Mouse (Mus musculus): ENCODE data around the gene Ccdc34.

DNA sequence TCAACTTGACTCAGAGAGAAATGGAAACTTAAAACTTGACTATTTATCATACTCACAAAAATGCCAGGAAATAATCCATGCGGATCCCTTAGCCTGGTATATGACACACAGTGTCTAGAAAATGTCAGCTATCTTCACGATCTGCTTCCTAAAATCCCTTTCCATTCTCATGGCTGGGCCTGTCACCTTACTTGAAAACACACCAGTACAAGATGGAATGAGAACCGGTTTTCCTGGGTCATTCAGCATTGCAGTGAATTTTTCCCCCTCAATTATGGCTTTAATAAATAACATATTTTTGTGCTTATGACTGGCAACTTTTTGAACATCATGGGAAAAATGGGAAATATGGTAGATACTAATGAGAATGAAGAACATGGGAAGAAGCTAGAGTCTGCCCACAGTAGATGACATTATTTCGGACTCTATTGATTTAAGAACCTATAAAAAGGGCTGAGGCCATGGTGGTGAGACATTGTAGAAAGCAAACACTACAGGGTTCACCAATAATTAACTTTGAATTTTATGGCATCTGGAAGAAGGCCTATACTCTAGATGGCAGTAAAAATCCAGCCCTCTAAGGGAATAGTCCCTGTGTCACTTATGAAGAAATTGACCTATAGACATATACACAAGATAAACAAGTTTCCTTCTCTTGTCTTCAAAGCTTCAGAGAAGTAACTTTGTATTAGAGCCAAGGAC is 171.2 kb downstream of the Ccdc34 start:
- TF ChIP-seq CTCF (IDR thresholded peaks at IDR 0.05; ENCODE audit: control insufficient read depth, insufficient read depth, low read length) = no peak
- TF ChIP-seq POLR2A (IDR thresholded peaks at IDR 0.05; ENCODE audit: borderline replicate concordance, control insufficient read depth, low read depth, low read length) = no peak

Measured in bone marrow, adult 2 months (tissue).